Mouse (Mus musculus): ENCODE results near the gene P2rx3.

The P2rx3 gene

DNA sequence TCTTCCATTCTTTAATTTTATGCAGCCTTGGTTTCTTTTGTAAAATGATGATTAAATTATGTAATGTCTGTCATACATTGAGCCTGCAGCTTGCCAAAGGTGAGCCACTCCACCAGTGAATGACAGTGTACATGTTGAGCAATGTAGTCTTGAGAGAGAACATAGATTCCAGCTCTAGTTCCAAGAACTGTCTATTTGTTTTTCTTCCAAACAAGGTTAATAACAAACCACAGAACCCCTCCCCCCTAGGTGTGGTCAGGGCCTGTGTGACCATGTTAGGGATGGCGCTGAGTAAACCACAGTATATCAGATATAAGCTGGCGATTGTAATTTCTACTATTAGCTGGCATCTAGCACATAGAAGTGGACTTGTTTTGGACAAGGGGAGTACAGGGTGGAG, 40.9 kb downstream of the P2rx3 start:
- no peak for DNase-seq (ENCODE audit: low read depth in 1 of 2, low spot score in 2 of 2)

- DNase-seq (ENCODE audit: low read depth in 1 of 2, low spot score in 2 of 2) = no peak
Measured at GRCm38 (mm10) chr2:84987930-84988329, 49.3 kb downstream of the P2rx3 start, which contains the start of gene Prg3. Prg3 (plus strand) TSS chr2:84988215.

GRCm38 (mm10) chr2:84980188-84980587, 57.1 kb downstream of the P2rx3 start, which contains the start of gene Prg2:
Prg2 (plus strand) TSS chr2:84980461.
- no peak for DNase-seq (ENCODE audit: low read depth in 1 of 2, low spot score in 2 of 2)

DNA sequence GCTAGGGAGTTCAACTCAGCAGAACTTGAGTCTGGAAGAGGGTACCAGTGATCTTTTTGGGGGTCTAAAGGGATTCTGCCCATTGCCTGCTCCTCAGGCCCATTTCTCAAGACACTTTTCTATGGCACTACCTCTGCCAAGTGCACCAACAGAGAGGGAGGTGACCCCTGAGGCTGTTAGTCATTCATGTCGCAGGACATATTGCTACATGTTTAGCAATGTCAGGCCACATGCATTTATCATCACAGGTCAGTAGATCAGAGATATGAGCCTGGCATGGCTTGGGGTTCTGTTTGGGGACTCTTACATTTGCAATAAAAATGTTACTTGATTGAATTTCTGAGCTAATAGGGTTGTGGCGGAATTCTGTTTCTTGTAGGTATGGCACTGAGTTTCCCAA, 61.7 kb downstream of the P2rx3 start:
- no peak for DNase-seq (ENCODE audit: low read depth in 1 of 2, low spot score in 2 of 2)

GRCm38 (mm10) chr2:84967318-84967991, 69.8 kb downstream of the P2rx3 start:
- DNase-seq (ENCODE audit: low read depth in 1 of 2, low spot score in 2 of 2) = peak in 1 of 2 experiments; percentile 14

DNA sequence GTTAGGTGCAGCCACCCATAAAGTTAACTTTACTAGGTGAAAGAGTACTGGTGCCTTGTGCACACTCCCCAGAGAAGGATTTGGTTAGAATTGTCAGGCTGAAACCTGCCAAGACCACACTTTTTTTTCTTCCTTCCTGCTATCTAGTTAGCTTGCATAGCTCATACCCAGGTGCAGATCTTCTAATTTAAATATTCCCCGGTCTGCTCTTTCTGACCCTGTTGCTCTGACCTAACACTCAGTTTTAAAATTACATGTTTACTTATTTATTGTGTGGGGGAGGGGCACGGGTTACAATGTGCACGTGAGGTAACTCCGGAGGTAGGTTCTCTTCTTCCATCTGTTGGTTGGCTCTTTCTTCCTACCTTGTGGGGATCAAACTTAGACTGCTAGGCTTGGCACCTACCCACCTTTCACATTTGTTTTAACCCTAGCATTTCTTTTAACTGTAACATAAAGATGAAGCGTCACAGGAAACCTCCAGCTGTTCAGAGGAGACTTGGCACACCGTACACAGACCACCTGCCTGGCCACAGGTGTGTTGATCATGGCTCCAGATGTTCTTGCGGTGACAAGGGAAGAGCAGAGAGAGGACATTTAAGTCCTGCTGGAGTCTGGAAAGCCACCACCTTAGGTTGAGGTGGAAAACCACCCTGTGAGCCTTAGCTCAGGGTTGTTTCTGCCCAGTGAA, 73.0 kb downstream of the P2rx3 start:
- no peak for DNase-seq (ENCODE audit: low read depth in 1 of 2, low spot score in 2 of 2)

DNA sequence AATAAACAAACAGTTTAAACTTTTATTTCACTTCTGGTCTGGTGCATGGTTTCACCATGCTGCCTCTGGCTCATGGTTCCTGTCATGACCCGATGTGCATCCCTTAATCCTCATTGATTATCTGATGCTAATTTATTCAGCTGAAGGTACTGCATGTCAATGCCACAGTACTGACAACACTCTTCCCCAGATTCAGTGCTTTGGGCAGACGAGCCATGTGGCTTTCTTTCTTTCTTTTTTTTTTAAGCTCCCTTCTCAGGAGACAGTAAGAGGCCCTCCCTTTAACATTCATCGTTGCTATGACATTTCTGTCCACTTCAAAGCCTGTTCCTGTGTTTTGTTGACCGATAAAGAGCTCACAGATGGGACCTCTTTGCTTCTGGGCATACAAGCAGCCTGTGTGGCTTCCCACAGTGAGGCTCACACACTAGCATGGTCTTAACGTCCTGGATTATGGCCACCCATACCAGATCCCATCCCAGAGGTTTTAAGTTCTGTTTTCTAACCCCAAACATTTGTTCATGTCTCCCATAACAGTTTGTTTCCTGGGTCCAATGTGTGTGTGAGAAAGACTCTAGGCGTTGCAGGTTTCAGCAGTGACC, 74.3 kb downstream of the P2rx3 start:
- no peak for DNase-seq (ENCODE audit: low read depth in 1 of 2, low spot score in 2 of 2)

DNA sequence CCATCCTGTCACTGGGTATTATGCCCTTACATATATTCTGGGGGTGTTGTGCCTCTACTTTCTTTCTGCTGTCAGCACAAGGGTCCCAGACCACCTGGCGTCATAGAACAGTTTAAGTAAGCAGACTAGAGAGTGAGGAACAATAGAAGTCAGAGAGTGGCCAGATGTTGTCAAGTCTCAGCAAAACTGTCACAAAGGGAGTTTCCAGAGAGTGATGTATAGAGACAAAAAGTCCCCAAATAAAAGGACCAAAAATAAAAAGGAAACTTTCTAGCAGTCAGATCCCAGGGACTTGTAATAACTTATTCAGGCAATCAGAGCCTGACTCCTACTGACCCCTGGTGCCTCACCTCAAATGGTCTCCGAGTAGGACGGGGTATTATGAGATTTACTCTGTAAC, 75.4 kb downstream of the P2rx3 start:
- DNase-seq (ENCODE audit: low read depth in 1 of 2, low spot score in 2 of 2) = no peak

GRCm38 (mm10) chr2:84961300-84961699, 76.0 kb downstream of the P2rx3 start:
- DNase-seq (ENCODE audit: low read depth in 1 of 2, low spot score in 2 of 2) = no peak

- no peak for DNase-seq (ENCODE audit: low read depth in 1 of 2, low spot score in 2 of 2)
Measured at GRCm38 (mm10) chr2:84958588-84959264, 78.5 kb downstream of the P2rx3 start.

DNA sequence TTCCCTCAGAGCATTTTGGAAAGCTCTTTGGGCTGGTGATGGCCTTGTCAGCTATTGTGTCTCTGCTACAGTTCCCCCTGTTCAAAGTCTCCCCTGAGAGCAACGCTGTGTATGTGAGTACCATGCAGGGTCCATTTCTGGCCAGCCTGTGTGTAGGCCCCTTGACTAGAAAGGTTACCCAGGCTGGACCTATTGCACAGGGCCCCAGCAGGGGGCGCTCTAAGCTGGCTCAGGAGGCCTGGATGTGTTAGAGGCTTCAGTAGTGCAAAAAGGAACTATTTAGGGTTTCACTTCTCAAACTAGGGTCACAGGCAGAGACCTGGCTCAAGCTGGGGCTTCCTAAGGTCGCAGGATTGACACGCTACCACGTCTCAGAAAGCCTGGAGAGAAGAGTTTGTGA, 81.0 kb downstream of the P2rx3 start:
- DNase-seq (ENCODE audit: low read depth in 1 of 2, low spot score in 2 of 2) = peak; percentile 43 to 67

GRCm38 (mm10) chr2:84955435-84955834, 81.8 kb downstream of the P2rx3 start:
- no peak for DNase-seq (ENCODE audit: low read depth in 1 of 2, low spot score in 2 of 2)

GRCm38 (mm10) chr2:84952693-84953092, 84.6 kb downstream of the P2rx3 start:
- DNase-seq (ENCODE audit: low read depth in 1 of 2, low spot score in 2 of 2) = no peak

- DNase-seq (ENCODE audit: low read depth in 1 of 2, low spot score in 2 of 2) = no peak
Measured at GRCm38 (mm10) chr2:84952251-84952650, 85.0 kb downstream of the P2rx3 start.

GRCm38 (mm10) chr2:84951027-84951426, 86.2 kb downstream of the P2rx3 start:
- DNase-seq (ENCODE audit: low read depth in 1 of 2, low spot score in 2 of 2) = no peak

- no peak for DNase-seq (ENCODE audit: low read depth in 1 of 2, low spot score in 2 of 2)
Measured at GRCm38 (mm10) chr2:84948721-84949120, 88.5 kb downstream of the P2rx3 start.

Measured in monocyte, adult 2 months (primary cell).